Mouse (Mus musculus) 3134 (cell line): ENCODE data around the gene Tbp.
"Not testable (repeated sequence)": the region's sequence is repeated elsewhere in the genome, so short reads cannot be mapped to it uniquely, and the experiment has no call there.

ENCODE experiments used
- DNase-seq: peaks from one replicate; pipeline ENCODE4 v3.0.0-alpha.2; 2011; ENCODE audit warnings: low spot score; ENCODE audit not compliant: insufficient read length; ENCODE audit errors: extremely low read depth

Tbp gene

GRCm38 (mm10) chr17:15536457-15536904 is 36.8 kb downstream of the Tbp start:
- no peak for DNase-seq

GRCm38 (mm10) chr17:15540309-15540708 is 40.6 kb downstream of the Tbp start:
- DNase-seq, result no peak

DNA sequence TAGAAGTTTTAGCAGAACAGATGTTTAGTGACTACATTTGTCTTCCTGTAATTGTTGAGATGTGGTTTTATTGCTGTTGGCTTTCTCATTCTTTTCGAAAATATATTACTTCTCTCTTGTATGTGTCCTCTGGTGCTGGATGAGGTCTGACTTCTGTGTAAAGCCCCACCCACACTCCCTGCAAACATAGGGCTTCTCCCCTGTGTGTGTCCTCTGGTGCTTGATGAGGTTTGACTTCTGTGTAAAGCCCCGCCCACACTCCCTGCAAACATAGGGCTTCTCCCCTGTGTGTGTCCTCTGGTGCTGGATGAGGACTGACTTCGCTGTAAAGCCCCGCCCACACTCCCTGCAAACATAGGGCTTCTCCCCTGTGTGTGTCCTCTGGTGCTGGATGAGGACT is 44.2 kb downstream of the Tbp start:
- not testable (repeated sequence) for DNase-seq

GRCm38 (mm10) chr17:15546440-15546839 is 46.8 kb downstream of the Tbp start:
- DNase-seq, result no peak

DNA sequence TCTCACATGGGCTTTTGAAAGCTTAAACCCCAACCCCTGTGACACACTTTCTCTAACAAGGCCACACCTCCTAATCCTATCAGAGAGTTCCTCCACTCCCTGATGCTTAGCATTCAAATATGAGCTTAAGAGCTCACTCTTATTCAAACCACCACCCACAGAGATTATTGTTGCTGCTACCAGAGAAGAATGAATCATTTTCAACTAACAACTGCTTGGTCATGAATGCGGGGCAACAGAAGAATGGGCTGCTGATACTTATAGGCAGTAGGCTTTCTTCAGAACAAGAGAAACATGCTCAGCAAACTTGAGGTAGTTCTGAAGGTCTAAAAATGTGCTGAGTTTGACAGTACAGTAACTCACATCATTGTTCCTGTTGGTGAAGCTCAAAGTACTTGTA is 50.0 kb downstream of the Tbp start:
- DNase-seq, result no peak

DNA sequence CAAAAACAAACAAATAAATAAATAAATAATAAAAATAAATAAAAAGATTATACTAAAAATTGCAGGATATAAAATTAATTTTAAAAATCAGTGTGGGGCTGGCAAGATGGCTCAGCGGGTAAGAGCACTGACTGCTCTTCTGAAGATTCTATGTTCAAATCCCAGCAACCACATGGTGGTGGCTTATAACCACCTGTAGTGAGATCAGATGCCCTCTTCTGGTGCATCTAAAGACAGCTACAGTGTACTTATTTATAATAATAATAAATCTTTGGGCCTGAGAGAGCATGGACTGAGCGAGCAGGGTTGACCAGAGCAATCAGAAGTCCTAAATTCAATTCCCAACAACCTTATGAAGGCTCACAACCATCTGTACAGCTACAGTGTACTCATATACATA is 60.3 kb downstream of the Tbp start:
- DNase-seq, result no peak

DNA sequence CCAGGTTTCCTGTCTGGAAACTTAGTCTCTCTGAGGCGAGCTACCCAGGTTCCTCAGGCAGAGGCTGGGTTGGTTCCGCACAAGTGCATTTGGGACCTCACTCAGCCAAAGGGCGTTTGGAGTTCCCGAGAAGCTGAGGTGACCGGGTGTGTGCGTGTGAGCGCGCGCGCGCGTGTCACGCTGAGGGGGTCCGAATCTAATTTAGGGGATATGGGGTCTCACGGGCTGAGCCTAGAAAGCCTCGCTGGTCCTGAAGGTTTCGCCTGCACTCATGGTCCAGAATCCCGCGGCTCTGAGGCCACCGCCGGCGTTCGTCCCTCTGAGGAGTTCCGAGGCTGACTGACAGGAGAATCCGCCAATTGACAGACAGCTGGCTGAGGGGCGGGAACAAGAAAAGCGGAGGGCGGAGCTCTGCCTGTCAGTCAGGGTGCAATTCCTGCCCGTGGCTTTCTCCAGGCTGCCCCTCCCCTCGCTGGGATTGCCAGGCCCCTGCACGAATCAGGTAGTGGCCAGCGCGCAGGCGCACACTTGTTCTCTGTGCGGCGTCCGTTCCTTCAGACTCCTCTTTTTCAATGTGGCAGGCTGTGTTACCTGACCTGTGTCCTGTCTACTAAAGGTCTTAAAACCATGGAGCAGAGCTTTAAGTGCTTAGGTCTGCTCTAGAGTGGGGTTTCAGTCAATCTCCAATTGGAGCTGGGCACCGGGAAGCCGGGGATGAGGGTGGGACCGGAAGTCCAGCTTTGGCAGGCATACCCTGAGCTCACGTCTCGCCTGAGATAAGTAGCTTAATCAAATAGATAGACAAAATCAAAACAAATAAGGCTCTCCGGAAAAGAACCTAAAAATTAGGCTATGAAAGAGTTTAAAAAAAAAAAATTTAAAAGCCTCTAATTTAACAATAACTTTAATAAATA is 64.6 kb downstream of the Tbp start, which contains the start of gene Prdm9:
Gene Prdm9 (minus strand): TSS at position 341 of the 914 bp plus-strand sequence.
- DNase-seq, result peak; percentile 91

DNA sequence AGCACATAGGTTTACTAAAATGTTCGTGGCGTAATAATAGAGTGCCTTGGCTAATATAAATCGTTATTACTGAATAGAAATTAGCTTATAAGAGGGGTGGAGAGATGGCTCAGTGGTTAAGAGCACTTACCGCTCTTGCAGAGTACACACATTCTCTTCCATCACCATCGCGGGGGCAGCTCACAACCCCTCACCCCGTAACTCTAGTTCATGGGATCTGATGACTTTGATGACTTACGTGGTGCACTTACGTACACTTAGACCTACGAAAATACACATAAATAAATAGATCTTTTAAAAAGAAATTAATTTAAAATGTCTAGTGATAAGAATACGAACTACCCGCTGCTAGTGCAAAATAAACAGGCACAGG is 65.2 kb downstream of the Tbp start:
- DNase-seq, result no peak

GRCm38 (mm10) chr17:15566908-15567307 is 67.2 kb downstream of the Tbp start:
- no peak for DNase-seq

DNA sequence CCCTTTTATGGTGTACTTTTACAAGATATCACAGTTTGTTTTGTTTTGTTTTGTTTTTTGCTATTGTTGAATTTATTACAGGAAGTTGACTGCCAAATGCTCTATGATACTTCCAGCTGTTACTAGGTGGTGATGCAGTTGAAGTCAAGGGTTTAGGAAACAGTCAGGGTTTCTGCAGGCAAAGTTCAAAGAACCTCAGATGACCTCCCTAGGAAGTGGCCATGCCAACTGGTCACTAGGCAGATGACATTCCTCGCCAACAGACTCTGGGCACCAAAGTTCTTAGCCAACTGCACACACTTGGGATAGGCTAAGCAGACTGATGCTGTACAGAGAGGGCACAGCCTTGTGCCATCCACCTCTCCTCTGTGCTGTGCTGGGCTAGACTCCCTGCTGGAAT is 75.4 kb downstream of the Tbp start:
- no peak for DNase-seq

DNA sequence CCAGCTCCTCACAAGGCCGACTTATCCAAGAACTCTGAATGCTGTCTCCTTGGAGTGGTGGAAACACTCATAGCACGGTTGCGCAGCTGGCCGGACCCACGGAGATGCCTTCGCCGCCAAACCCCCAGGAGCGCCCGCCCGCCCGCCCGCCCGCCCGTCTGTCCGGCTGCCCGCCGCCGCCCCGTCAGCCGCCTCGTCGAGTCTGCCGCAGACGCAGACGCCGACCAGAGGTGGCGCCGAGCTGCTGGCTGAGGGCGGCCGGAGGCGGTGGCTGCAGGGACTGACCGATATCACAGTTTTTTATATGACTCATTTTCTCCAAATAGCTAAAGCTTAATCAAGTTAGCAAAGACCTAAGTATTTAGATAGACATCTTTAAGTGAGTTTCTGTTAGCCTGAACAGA is 77.6 kb downstream of the Tbp start:
- DNase-seq, result no peak
